Mouse (Mus musculus) heart, postnatal 36 days (tissue): ENCODE results near the gene Cog8. TPM values are rescaled to one million over a fixed set of nuclear protein-coding genes. Genes with fewer than 3 reads are reported as not detected.

Experiments
- DNase-seq, 2 experiments: peaks; one replicate each; pipeline ENCODE4 v3.0.0; 2021 to 2022
- intact Hi-C: fragments of 180-260 bp; cut with DNase I; formaldehyde crosslinking; loops from one replicate; pipeline ENCODE4 v1.15.1; 2025
- total RNA-seq, 2 experiments: library from RNA; stranded (reverse); gene quantifications; 2 replicates each; pipeline ENCODE4 v1.2.3; 2021

Cog8 gene
- total RNA-seq = 10 to 100 TPM; 18.8 to 18.9 TPM

DNA sequence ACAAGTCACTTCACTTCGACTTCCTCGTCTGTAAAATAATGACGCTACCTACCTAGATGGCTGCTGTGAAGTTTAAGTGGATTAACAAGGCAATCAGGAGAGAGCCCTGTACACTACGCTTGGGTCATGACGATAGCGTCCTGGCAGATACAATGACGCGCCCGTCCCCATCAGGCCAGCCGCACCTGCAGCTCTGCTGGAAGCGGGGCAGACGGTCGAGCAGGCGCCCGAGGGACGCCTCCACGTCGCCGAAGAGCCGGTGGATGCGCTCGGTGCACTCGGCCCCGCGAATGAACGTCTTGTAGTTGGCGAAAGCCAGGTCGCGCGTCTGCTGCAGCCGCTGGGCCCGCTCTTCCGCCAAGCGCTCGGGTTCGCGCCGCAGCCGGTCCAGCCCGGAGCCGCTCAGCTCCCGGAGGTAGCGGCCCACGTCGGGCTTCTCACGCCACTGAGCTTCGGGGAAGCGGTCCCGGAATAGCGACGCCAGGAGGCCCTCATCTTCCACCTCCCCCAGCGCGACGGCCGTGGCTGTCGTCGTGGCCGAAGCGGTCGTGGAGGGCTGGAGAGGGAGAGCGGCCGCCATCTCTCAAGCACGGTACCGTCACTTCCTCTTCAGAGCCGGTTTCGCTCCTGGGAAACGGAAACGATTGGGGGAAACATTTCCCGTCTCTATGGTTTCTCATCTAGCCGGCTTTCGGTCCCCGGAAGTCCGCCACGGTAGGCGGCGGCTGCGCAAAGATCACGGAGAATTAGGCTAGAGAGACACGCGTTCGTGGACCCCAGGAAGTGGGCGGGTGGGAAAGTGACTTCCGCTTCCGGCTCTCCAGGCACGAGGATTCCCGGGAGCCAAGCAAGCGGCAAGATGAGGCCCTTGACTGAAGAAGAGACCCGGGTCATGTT is at the start of gene Cog8, which contains the start of gene Nip7:
Gene Cog8 (minus strand): TSS at position 614 of the 897 bp plus-strand sequence.
Gene Nip7 (plus strand): TSS at position 802 of the 897 bp plus-strand sequence.
- peak; percentile 93 to 94 for DNase-seq
- intact Hi-C loops = loop anchor here (1.0 kb wide), 2 partner anchors 25 to 40 kb away; partner anchors contain the start of genes Terf2 and Vps4a

DNA sequence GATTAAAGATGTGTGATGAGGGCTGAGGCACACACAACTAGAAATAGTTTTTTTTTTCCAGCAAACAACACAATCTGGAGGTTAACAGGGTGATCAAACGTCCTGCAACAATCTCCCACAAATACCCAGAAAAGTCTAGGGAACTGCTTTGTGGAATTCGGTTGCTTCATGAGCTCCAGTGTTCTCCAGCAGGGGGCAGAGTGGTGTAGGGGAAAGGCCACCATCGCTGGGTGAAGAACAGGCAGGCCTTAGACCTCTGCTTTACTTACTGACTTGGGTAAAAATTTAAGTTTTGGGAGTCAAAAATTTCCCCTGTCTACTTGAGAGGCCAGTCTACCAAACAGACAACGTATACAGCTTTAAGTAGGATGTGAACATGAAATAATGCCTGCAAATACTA is 48.1 kb upstream of the Cog8 start:
- intact Hi-C loops = loop anchor here (1.0 to 10.0 kb wide), 3 partner anchors 220 to 470 kb away; partner anchors contain the start of gene Nob1
- peak; percentile 79 to 87 for DNase-seq

DNA sequence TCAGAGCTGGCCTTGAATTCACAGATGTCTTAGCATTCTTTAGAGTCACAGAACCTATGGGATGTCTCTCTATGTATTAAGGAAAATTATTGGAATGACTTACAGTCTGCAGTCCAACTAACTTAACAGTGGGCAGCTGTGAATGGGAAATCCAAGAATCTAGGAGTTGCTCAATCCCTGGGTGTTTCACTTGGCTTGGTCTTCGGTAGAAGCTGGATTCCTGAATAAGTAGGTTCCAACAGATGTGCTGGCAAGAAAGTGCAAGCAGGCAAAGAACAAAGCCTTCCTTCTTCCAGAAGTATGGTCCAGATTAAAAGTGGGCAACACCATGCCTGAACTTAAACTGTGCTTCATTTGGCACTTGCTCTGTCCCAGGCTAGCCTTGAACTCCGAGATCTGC is 44.1 kb upstream of the Cog8 start:
- DNase-seq = no peak
- intact Hi-C loops = loop anchor here (5.0 to 10.0 kb wide), 2 partner anchors 327 to 474 kb away; partner anchors contain the start of gene Nob1

DNA sequence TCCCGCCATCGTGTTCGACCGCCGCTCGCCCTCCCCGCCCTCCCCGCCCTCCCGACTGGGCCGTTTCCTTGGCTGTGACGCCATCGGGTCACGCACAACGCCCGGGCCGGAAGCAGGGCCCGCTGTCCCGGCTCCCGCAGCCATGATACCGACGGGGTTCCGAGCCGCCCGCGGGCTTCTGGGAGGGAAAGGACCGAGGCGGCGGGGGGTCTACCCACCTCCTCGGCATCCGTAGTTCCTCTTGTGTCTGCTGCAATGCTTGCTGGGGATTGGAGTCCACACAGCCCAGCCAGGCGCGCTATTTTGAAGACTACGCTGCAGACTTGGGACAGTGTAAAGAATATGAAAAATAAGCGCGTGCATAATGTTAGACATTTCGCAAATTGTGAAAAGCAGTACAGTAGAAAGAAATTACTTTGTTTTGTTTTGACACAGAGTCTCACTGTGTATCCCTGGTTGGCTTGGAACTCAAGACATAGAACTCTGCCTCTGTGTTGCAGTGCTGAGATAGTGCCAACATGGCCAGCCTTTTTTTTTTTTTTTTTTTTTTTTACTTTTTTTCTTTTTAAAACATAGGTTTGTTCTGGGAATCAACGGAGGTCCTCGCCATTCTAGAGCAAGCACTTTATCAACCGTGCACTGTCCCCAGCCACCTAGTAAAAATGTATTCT is 40.0 kb upstream of the Cog8 start, which contains the start of gene Terf2:
Gene Terf2 (minus strand): TSS at position 182 of the 671 bp plus-strand sequence.
- intact Hi-C loops = loop anchor here (1.0 kb wide), 1 partner anchor 40 kb away; the partner anchor contains the start of genes Cog8 and Nip7
- peak; percentile 90 for DNase-seq

DNA sequence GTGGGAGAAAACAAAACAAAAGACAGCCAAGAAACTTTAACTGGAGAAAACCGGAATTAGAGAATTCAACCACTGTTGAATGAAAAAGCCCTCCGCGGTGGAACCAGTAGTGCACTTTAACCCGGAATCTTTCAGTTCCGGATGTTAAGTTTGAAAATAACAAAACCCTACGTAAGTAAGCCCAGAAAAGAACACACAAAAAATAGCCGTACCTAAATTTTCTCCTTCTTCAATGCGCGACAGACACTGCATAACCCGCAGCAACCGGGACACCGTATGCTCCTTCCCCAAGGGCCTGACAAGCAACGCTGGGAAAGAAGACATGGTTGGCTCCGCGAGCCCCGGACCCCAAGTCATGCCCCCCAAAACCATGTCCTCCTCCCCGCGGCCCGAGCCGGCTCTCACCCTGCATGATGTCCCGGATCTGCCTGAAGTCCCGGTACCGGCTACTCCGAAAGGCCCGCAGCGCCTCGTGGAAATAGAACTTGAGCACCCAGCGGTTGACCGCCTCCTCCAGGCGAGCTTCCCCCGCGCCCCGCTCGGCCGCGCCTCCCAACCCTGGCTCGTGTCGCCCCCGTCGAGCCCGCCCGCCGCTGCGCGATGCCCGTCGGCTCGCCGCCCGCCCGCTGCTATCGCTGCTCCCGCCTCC is 39.4 kb upstream of the Cog8 start:
- no peak for DNase-seq
- intact Hi-C loops = loop anchor here (1.0 kb wide), 1 partner anchor 40 kb away; the partner anchor contains the start of genes Cog8 and Nip7

DNA sequence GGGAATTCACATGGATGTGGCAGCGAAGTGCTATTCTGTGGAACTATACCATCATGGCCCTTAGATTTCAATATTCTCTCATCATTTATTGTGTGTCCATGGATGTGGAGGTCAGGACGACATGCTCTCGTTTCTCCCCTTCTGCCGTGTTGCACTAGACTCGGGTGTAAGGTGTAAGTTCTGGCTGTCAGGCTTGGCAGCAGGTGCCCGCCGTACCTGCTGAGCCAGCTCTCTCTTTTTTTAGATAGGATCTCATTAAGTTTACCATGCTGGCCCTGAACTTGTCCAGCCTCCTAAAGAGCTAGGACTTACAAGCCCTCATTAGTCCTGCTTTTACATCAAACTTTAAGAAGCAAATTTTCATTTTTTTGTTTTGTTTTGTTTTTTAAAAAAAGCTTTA is 34.0 kb upstream of the Cog8 start:
- intact Hi-C loops = no loop called here
- no peak for DNase-seq

DNA sequence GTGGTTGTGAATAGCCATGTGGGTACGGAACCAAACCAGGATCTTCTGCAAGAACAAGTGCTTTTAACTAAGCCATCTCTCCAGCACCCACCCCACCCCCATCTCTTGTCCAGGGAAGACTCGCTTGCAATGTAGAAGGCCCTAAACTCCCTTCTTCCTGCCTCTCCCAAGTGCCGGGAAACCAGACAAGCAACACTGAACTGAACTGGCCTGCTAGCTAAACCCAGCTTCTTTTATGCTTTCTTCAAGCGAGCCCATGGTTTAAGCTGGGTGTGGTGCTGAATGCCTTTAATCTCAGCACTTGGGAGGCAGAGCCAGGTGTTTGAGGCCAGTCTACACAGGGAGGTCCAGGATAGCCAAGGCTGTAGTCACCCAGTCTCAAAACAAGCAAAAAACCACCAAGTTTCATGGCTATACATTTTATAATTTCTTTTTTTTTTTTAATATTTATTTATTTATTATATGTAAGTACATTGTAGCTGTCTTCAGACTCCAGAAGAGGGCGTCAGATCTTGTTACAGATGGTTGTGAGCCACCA is 32.1 kb upstream of the Cog8 start:
- intact Hi-C loops = no loop called here
- no peak for DNase-seq

DNA sequence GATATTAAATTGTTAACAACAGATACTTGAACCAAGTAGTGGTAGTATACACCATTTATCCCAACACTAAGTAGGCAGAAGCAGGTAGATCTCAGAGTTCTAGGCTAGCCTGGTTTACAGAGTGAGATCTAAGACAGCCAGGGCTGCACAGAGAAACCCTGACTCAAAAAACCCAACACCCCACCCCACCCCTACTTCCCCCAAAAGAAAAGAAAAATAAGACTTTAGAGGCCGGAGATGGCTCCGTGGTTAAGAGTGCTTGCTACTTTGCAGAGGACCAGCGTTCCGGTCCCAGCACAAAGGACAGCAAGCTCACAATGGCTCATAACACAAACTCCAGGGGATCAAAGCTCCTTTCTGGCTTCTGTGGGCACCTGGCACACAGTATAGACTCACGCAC is 29.5 kb upstream of the Cog8 start:
- no peak for DNase-seq
- intact Hi-C loops = no loop called here

DNA sequence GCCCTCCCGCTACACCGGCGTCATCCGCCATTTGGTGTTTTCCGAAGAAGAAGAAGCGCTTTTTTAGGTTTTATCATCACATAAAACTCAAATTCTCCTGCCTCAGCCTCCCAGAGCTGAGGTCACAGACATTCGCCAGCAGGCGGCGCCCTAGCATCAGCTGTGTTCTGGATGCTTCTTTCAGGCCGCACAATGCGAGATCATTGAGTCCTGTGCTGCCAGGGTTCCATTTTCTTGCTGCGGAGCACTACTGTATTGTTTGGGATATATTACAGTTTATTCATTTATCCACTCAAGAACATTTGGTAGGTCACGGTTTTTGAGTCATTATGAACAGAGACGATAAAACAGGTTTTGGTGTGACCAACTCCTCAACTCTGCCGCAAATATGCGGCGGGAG is 28.9 kb upstream of the Cog8 start:
- intact Hi-C loops = no loop called here
- no peak for DNase-seq

DNA sequence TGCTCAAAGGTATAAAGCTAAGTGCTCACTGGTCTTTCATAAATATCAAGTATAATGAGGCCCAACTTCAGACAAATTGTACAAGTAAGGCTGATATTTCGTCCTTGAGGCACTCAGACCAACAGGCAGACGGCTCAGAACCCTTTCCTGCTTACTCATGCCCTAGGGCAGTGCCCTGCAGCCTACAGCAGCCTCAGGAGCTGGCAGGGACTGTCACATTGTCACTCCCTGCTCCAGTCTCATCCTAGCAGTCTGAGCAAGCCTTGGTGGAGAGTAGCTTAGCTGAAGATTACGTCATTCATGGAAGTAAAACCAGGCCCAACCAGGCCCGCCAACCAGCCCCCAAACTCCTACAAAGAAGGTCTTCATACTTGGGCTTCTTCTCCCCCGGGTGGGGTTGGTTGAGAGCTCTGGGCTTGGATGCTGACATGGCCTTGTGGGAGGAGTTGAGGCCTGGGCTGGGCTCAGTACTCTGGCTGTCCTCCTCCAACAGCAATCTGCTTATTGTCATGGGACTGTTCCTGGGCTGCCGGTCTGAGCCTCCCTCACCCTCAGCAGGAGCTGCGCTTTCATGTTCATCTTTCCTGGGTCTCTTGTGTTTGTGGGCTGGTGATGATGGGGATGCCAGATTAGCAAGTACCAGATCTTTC is 19.9 kb upstream of the Cog8 start:
- DNase-seq = no peak
- intact Hi-C loops = no loop called here

DNA sequence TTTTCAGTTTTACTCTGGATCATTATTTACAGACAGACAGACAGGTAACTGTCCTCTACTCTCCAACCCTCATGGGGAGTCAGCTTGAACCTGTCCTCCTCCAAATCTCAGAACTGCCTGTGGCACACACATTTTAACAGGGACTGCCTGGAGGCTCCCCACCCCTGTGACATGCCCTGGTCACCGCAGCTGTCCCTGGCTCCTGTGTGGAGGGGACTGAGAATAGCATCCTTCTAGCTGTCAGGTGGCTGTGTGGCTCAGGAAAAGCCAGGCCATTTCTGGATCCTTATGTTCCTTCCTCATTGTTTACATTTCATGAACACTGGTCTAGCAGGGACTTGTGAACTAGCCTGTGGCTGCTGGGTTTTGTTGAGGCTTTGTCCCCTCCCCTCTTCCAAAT is 17.6 kb upstream of the Cog8 start:
- intact Hi-C loops = no loop called here
- no peak for DNase-seq

DNA sequence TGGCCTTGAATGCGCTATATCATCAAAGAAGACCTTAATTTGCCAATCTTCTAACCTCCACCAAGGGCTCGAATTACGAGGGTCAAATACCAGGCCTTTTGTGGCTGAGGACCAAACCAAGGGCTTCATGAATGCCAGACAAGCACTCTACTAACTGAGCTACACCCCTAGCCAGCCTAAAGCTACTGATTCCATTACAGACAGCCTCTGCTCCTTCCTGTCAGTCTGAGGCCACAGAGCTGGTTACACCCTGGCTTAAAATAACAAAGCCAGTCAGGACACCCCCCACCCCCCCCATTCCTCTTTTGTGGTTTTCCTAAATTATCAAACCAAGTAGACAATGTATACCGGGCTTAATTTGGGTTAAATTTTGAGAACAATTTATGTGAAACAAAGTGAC is 17.2 kb upstream of the Cog8 start:
- DNase-seq = no peak
- intact Hi-C loops = no loop called here

DNA sequence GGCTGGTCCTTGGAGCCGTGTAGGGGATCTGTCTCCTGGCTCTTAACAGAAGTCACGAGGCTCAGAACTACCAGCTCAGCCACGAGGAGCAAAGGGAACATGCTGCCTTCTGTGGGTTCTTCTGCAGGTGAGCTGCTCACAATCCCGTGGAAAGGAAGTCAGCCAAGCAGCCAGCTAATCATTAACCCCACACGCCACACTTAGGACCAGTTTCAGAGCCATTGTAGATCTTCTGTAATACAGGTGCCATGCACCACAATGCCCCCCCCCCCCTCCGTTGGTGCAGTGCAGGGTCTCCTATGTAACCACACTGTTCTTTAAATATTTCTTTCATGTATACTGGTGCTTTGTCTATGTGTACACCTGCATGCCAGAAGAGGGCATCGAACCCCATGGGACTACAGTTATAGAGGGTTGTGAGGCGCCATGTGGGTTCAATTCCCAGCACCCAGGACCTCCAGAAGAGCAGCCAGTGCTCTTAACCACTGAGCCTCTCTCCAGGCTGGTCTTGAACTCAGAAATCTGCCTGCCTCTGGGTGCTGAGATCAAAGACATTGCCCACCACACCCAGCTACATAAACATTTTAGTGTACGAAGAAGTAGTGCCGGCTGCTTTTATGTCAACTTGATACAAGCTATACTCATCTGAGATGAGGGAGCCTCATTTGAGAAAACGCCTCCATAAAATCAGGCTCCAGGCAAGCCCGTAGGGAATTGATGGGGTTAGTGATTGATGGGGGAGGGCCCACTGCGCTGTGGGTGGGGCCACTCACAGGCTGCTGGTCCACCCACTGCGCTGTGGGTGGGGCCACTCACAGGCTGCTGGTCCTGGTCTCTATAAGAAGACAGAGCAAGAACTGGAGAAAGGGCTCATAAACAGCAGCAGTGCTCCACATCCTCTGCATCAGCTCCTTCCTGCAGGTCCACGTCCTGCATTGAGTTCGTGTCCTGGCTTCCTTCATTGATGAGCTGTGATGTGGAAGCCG is 9.3 kb upstream of the Cog8 start, which contains the start of gene Tmed6:
Gene Tmed6 (minus strand): TSS at position 134 of the 986 bp plus-strand sequence.
- intact Hi-C loops = no loop called here
- DNase-seq = no peak

DNA sequence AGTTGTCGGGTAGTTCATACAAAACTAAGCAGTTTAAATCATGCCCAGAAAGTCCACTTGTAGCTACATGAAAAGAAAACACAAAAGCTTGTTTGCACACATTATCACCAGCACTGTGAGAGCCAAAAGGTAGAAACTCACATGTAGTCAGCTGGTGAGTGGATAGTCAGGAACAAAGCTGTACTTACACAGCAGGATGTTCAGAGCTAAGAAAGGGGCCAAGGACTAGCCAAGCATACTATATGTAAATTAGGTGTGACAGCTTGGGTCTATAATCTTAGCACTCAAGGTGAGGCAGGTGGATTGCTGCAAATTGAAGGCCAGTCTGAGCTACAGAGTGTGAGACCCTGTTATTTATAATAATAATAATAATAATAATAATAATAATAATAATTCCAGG is 6.1 kb upstream of the Cog8 start:
- no peak for DNase-seq
- intact Hi-C loops = no loop called here

DNA sequence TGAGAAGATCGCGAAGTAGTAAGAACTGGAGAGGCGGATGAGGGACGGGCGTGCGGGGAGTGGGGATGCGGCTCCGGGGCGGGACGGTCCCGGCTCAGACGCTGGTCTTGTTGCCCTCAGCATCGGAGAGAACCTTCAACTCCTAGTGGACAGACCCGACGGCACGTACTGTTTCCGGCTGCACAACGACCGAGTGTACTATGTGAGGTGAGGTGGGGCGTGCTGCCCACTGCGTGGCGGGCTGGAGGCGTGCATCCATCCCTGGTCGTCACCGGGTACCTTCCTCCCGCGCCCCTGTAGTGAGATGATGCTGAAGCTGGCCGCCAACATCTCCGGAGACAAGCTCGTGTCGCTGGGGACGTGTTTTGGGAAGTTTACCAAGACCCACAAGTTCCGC is 482 bp upstream of the Cog8 start:
- DNase-seq = no peak
- intact Hi-C loops = loop anchor here (1.0 kb wide), 2 partner anchors 26 to 39 kb away; partner anchors contain the start of genes Terf2 and Vps4a

DNA sequence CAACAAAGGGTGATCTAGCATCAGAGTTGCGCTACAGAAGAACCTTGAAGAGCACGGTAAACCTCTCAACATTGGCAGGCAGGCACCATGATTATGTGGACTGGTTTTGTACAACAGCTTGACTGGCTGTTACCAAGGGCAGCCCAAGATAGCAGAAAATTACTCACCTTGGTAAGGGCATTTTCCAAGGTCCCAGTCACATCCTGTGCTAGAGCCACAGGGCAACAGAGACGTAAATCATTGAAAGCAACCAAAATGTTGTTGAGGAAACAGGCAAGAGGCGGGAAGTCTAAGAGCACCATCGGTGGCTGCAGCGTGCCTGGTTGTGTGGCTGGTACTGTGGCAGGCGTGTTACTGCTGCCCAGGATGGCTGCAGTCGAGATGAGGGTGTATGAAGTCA is 4.4 kb downstream of the Cog8 start:
- no peak for DNase-seq
- intact Hi-C loops = no loop called here

DNA sequence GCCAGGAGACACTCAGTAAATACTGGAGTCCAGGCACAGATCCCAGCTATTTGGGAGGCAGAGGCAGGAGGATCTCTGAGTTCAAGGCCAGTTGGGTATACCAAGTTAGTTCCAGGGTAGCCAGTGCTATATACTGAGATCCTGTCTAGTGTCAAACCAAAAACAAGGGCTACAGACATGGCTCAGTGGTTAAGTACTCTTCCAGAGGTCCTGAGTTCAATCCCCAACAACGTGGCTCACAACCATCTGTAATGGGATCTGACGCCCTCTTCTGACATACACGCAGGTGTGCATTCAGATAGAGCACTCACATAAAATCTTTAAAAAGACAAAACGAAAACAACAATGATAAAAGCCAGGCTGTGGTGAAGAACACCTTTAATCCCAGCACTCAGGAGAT is 7.0 kb downstream of the Cog8 start:
- DNase-seq = no peak
- intact Hi-C loops = no loop called here

DNA sequence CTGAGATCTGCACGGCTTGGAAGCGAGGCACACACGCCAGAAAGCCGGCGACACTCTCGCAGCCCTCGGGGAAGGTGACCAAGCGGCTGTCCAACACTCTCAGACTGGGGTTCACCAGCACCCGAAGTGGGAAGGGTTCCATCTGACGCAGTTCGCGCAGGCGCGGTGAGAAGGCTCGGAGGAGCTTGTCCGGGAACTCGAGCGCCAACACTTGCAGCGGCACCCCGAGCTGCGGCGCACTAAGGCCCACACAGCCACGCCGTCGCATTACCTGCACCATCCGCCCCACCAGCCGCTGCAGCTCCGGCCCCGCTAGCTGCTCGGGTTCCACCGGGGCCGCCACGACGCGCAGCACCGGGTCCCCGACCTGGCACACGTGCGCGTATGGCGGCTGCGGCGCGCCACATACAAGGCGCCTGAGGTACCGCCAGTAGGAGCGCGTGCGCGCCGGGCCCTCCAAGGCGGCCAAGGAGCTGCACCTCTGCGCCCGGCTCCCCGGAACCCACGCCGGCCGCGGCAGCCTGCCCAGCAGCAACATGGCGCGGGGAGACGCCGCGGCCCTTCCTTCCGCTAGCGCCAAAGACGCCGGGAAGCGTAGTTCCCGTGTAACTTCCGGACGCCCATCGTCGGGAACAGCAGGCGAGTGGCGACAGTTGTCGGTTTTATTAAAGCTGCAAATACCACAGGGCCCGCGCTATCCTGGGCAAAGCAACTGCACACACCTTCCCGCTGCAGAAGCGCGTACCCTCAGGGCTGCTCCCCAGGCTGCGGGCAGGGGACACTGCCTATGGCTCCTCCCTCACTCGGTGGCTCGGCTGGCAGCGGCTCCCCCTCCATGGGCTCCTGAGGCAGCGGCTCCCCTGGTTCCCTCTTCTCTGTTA is 8.2 kb downstream of the Cog8 start, which contains the start of gene Pdf:
Gene Pdf (minus strand): TSS at position 554 of the 881 bp plus-strand sequence.
- intact Hi-C loops = no loop called here
- peak; percentile 82 to 88 for DNase-seq
